Mouse (Mus musculus) thymus, postnatal 0 days (tissue): ENCODE measurements at regions not wholly inside any gene's neighbourhood (a gene's known extent, or its start where the extent isn't known, plus 50 kb on each side); places are given as distances from the start of the nearest gene placed in this dataset.
"Not testable (repeated sequence)": the region's sequence is repeated elsewhere in the genome, so short reads cannot be mapped to it uniquely, and the experiment has no call there.

Experiments
- DNase-seq: peaks from one replicate; pipeline ENCODE4 v3.0.0-alpha.2; 2015; ENCODE audit warnings: low spot score

- DNase-seq, result no peak
These were observed 497.2 kb downstream of the Pla2g4a start for GRCm38 (mm10) chr1:149463930-149464329.

- DNase-seq, result no peak
These were observed 511.1 kb downstream of the Pla2g4a start for GRCm38 (mm10) chr1:149449801-149450493.

- DNase-seq, result no peak
These were observed 512.6 kb downstream of the Pla2g4a start for GRCm38 (mm10) chr1:149448516-149448915.

GRCm38 (mm10) chr1:149411009-149411408, 550.1 kb downstream of the Pla2g4a start:
- DNase-seq, result no peak

GRCm38 (mm10) chr1:149405367-149405766, 555.7 kb downstream of the Pla2g4a start:
- no peak for DNase-seq

- DNase-seq, result no peak
These were observed 572.4 kb downstream of the Pla2g4a start for GRCm38 (mm10) chr1:149388706-149389105.

- no peak for DNase-seq
These were observed 609.7 kb downstream of the Pla2g4a start for GRCm38 (mm10) chr1:149351338-149351907.

- DNase-seq, result no peak
These were observed 613.7 kb downstream of the Pla2g4a start for GRCm38 (mm10) chr1:149347359-149347758.

GRCm38 (mm10) chr1:149338158-149338557, 622.9 kb downstream of the Pla2g4a start:
- no peak for DNase-seq

GRCm38 (mm10) chr1:149332239-149332638, 628.9 kb downstream of the Pla2g4a start:
- DNase-seq, result no peak

- no peak for DNase-seq
These were observed 633.9 kb downstream of the Pla2g4a start for GRCm38 (mm10) chr1:149327171-149327570.

GRCm38 (mm10) chr1:149323095-149323494, 638.0 kb downstream of the Pla2g4a start:
- DNase-seq, result no peak

GRCm38 (mm10) chr1:149289725-149290124, 671.4 kb downstream of the Pla2g4a start:
- DNase-seq, result no peak

- DNase-seq, result no peak
These were observed 686.2 kb downstream of the Pla2g4a start for GRCm38 (mm10) chr1:149274932-149275331.

- no peak for DNase-seq
These were observed 704.2 kb downstream of the Pla2g4a start for GRCm38 (mm10) chr1:149256866-149257265.

- peak; percentile 3 for DNase-seq
These were observed 706.9 kb downstream of the Pla2g4a start for GRCm38 (mm10) chr1:149254141-149254540.

- DNase-seq, result no peak
These were observed 722.6 kb downstream of the Pla2g4a start for GRCm38 (mm10) chr1:149238329-149239015.

- DNase-seq, result not testable (repeated sequence)
These were observed 733.9 kb downstream of the Pla2g4a start for GRCm38 (mm10) chr1:149227170-149227569.

- no peak for DNase-seq
These were observed 734.7 kb downstream of the Pla2g4a start for GRCm38 (mm10) chr1:149226400-149226799.

GRCm38 (mm10) chr1:149202631-149203030, 758.5 kb downstream of the Pla2g4a start:
- no peak for DNase-seq

- DNase-seq, result no peak
These were observed 761.8 kb downstream of the Pla2g4a start for GRCm38 (mm10) chr1:149199284-149199683.

GRCm38 (mm10) chr1:149198854-149199253, 762.2 kb downstream of the Pla2g4a start:
- DNase-seq, result no peak
